Mouse (Mus musculus) intestine, embryonic 14.5 days (tissue): ENCODE measurements around the gene Plscr3. TPM values are rescaled to one million over a fixed set of nuclear protein-coding genes. Genes with fewer than 3 reads are reported as not detected.

ENCODE experiments used
- ATAC-seq: fragments of 200-750 bp; cut with Nextera tagmentation; replicated peaks from 2 replicates; pipeline ENCODE4 v1.8.0; 2017; ENCODE audit warnings: low read depth, moderate number of reproducible peaks, moderate TSS enrichment, moderate library complexity; ENCODE audit not compliant: low FRiP score, low TSS enrichment
- DNase-seq: peaks from one replicate; pipeline ENCODE4 v3.0.0-alpha.2; 2018; ENCODE audit warnings: low spot score
- H3K27ac ChIP-seq: fragments of 300-500 bp; sonication (generic); 2 replicates; pipeline ENCODE4 v1.5.1; 2014; ENCODE audit warnings: low read depth, mild to moderate bottlenecking, control low read depth
- H3K27me3 ChIP-seq: fragments of 300-500 bp; sonication (generic); replicated peaks from 2 replicates; pipeline ENCODE4 v1.6.1; 2014; ENCODE audit warnings: low read length, control low read depth; ENCODE audit not compliant: control insufficient read depth, insufficient read depth
- H3K36me3 ChIP-seq: fragments of 300-500 bp; sonication (generic); 2 replicates; pipeline ENCODE4 v1.6.1; 2014; ENCODE audit warnings: low read length, control low read depth; ENCODE audit not compliant: control insufficient read depth, insufficient read depth
- H3K4me1 ChIP-seq: fragments of 300-500 bp; sonication (generic); replicated peaks from 2 replicates; pipeline ENCODE4 v1.6.1; 2014; ENCODE audit warnings: low read length, control low read depth, mixed read lengths; ENCODE audit not compliant: control insufficient read depth, insufficient read depth
- H3K4me2 ChIP-seq: fragments of 300-500 bp; sonication (generic); 2 replicates; pipeline ENCODE4 v1.6.1; 2014; ENCODE audit warnings: low read length
- H3K4me3 ChIP-seq: fragments of 300-500 bp; sonication (generic); 2 replicates; pipeline ENCODE4 v1.5.1; 2014; ENCODE audit warnings: low read depth, low read length, control low read depth, mixed read lengths
- H3K9ac ChIP-seq: fragments of 300-500 bp; sonication (generic); 2 replicates; pipeline ENCODE4 v1.6.1; 2014; ENCODE audit warnings: mild to moderate bottlenecking, low read length
- H3K9me3 ChIP-seq: fragments of 300-500 bp; sonication (generic); 2 replicates; pipeline ENCODE4 v1.6.1; 2016; ENCODE audit warnings: low read length, control low read depth; ENCODE audit not compliant: control insufficient read depth
- WGBS: fragments of 180-500 bp; shearing (Covaris S2); extraction: QIAGEN DNeasy Blood & Tissue Kit; methylation state at CpG from one replicate; pipeline ENCODE4 v1.1.7; 2014; 5-methylcytosine and 5-hydroxymethylcytosine counted together
- polyA plus RNA-seq: library from polyadenylated mRNA; unstranded; fragments of >200 nt; fragmentation: Nextera tagmentation; extraction: Ambion mirVana; gene quantifications from 2 replicates; pipeline ENCODE4 v1.2.1, GENCODE M21; 2014

The Plscr3 gene
- polyA plus RNA-seq, 1 experiment from 2014 or later = 92.1 TPM

DNA sequence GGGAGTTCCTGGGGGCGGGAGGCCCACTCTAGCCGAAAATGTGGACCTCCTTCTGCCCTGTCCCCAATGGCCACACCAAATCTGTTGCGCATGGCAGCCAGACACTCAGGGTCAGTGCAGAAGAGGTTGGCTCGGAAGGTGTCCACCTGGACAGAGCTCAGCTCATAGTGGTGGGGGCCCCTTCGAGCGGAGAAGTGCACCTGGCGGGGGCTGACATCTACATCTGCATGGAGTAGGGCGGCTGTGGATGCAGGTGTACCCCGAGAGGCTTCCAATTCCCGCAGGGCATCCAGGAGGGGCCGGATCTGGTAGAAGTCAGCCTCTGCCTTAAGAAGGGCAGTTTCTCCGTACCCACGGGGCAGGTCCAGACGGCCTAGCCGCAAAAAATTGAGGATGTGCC is 33.5 kb downstream of the Plscr3 start:
- H3K36me3 ChIP-seq = no peaks in the 10 kb centered on the region
- peak overlapping the region; percentile 52 for H3K4me3 ChIP-seq
- DNase-seq (no peak), ATAC-seq (no peak)
- peak overlapping the region; percentile 69 for H3K4me2 ChIP-seq
- no peak overlapping the region for H3K27ac ChIP-seq
- 47% methylated on average over 15 of the region's 15 CpGs for WGBS
- no peaks in the 10 kb centered on the region for H3K27me3 ChIP-seq
- peak overlapping the region; percentile 55 for H3K9ac ChIP-seq
- peaks cover 28% of the 10 kb centered on the region for H3K4me1 ChIP-seq
- no peaks in the 10 kb centered on the region for H3K9me3 ChIP-seq

DNA sequence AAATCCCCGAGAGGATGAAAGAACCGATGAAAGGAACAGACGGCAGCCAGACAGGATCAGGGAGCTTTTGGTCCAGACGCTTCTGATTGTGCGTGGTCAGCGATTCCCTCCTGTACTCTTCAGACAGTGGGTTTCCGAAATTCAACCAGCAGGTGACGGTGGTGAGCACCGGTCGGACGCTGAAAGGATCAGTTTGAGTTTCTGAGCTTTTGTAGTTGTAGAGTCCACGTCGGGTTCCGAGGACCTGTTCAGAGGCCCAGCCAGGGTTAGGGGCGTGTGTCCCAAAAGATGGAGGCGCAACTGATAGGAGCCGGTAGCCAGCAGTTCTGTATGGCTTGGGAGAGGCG is 34.3 kb downstream of the Plscr3 start:
- Histone ChIP-seq H3K9ac (peak overlapping the region; percentile 55), H3K4me3 (peak overlapping the region; percentile 52), H3K4me1 (peaks cover 28% of the 10 kb centered on the region), H3K27ac (peak overlapping the region; percentile 88), H3K27me3 (no peaks in the 10 kb centered on the region), H3K4me2 (peak overlapping the region; percentile 69), H3K36me3 (no peaks in the 10 kb centered on the region), H3K9me3 (no peaks in the 10 kb centered on the region)
- ATAC-seq = peak; percentile 65
- WGBS = 1% methylated on average over 18 of the region's 18 CpGs
- DNase-seq = peak; percentile 86

DNA sequence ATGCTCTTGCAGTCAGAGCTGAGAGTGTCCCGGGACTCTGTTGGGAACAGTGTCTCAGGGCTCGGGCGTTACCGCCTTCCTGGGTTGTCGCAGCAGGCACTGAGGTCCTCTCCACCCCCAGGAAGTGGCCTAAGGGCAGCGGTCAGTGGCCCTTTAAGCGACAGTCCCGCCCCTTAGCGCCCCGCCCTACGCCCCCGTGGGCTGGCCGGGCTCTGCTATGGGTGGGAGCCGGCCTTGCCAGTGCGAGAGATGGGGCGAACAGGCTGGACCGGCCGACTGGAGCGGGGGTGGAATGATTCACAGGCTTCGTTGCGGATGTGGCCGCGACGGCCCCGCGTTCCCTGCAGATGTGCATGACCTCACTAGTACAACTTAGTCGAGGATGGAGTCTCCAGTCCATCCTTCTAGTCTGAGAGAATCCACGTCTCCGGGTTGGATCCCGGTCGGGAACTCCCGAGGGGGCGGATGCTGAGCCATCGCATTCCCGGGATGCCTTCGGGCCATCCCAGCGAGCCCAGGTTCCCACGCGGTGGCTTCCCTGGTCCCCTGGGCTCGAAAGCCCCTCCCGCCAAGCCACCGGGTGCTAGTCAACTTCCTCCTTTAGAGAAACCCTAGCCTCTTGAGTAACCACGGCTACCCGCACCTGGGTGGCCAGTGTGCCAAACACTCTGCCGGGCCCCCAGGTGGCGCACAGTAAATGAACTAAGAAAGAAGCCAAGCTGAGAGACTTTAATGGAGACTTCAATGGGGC is 34.9 kb downstream of the Plscr3 start, which contains the start of gene Kctd11:
Kctd11 (minus strand) TSS at position 554 of the 751 bp plus-strand sequence.
- ATAC-seq = peak; percentile 87

DNA sequence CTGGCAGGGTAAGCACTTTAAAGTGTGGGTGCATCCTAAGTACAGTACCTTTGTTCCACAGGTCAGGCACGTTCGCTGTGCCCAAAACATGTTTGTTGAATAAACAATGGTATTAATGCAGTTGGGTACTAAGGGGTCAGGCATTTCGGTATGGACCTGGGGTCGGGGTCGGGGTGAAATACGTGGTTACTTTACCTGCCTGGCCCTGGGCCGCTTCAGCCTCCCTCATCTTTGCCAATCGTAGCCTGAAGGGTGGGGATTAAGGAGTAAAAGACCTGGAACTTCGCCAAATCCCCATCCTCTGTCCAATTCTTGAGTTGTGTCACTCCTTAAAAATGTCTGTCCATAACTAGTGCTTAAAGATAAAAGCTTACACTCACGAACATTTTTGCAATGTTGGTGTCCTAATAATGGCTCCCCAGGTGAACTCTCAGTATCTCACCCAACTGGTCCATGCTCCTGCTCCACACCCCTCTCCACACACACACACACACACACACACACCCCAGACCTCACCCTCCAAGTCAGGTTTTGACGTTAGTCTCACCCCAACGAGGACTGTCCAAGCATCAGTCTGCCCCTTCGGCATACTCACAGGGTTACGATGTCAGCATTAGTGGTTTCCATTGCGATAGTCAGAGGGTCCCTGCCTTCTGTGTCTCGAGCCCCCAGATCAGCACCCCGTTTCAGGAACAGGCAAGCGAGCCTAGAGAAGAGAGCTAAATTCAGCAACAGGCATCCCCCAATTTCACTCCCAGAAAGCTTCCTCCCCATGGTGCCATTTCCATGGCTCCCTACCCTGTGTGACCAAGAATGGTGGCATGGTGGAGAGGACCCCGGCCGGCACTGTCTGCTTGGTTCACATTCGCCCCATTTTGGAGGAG is 35.9 kb downstream of the Plscr3 start:
- Histone ChIP-seq H3K27me3 (no peaks in the 10 kb centered on the region), H3K9ac (peak overlapping the region; percentile 55), H3K36me3 (no peaks in the 10 kb centered on the region), H3K4me2 (peak overlapping the region; percentile 69), H3K4me3 (peak overlapping the region; percentile 52), H3K27ac (peak overlapping the region; percentile 88), H3K9me3 (no peaks in the 10 kb centered on the region), H3K4me1 (peaks cover 20% of the 10 kb centered on the region)
- 57% methylated on average over 21 of the region's 21 CpGs for WGBS
- ATAC-seq = no peak; the same call in 1 of the 2 replicates
- no peak for DNase-seq

More for the DNA sequence above, 34.9 kb downstream of the Plscr3 start, which contains the start of gene Kctd11:
- H3K9me3 ChIP-seq = no peaks in the 10 kb centered on the region
- H3K27me3 ChIP-seq = no peaks in the 10 kb centered on the region
- peak within 1 kb of the TSS; percentile 69 for H3K4me2 ChIP-seq
- WGBS = under 1% methylated on average over 46 of the region's 46 CpGs
- peak; percentile 88 for DNase-seq
- H3K9ac ChIP-seq = peak within 1 kb of the TSS; percentile 55
- peaks cover 25% of the 10 kb centered on the region for H3K4me1 ChIP-seq
- H3K4me3 ChIP-seq = peak within 1 kb of the TSS; percentile 52
- H3K27ac ChIP-seq = peak within 1 kb of the TSS; percentile 88
- H3K36me3 ChIP-seq = no peaks in the 10 kb centered on the region

DNA sequence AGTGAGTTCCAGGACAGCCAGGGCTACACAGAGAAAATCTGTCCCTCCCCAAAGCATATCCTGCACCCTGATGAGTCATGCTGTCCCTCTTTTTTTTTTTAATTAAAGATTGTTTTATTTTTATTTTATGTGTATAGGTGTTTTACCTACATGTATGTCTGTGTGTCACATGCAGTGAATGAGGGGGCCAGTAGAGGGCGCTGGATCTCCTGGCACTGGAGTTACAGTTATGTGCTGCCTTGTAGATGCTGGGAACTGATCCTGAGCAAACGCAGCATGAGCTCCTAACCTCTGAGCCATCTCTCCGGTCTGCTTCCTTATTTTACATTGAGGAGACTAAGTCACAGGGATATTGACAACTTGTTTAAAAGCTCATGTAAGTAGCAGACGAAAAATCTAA is 36.9 kb downstream of the Plscr3 start:
- Histone ChIP-seq H3K4me2 (no peak overlapping the region), H3K4me1 (peaks cover 20% of the 10 kb centered on the region), H3K9ac (no peak overlapping the region), H3K27me3 (no peaks in the 10 kb centered on the region), H3K9me3 (no peaks in the 10 kb centered on the region), H3K27ac (no peak overlapping the region), H3K4me3 (no peak overlapping the region), H3K36me3 (no peaks in the 10 kb centered on the region)
- peak; percentile 67 for DNase-seq
- ATAC-seq = no peak
- WGBS = 68% methylated on average over 4 of the region's 4 CpGs

DNA sequence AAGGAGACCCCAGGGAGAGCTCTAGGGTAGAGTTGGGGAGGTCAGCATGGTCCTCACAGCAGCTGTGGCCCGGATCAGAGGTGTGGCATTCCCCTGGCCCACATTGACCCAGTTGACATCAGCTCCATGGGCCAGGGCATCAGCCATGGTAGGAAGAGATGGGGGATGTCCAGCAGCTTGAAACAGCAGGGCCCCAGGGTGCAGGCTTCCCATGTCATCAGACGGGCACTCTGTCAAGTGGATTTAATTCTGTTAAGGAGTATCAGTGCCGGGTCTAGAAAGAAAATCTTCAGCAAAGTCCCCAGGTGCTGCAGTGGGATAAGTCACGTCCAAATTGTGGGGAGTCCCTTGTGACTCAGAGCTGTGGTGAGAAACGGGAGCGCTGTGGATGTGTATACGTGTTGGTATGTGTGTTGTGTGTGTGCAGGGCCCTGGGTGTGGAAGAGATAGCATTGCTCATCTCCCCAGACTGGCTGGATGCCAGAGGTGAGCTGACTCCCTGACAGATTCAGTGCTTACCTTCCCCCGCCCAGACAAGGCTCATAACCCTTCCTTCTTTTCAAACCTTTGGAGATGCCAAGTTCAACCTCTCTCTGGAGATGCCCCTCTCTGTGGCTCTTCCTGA is 37.5 kb downstream of the Plscr3 start:
- H3K9ac ChIP-seq = no peak overlapping the region
- ATAC-seq (no peak), DNase-seq (no peak)
- WGBS = 84% methylated on average over 8 of the region's 8 CpGs
- H3K9me3 ChIP-seq = no peaks in the 10 kb centered on the region
- no peaks in the 10 kb centered on the region for H3K27me3 ChIP-seq
- peaks cover 20% of the 10 kb centered on the region for H3K4me1 ChIP-seq
- no peak overlapping the region for H3K27ac ChIP-seq
- no peak overlapping the region for H3K4me2 ChIP-seq
- no peak overlapping the region for H3K4me3 ChIP-seq
- no peaks in the 10 kb centered on the region for H3K36me3 ChIP-seq

DNA sequence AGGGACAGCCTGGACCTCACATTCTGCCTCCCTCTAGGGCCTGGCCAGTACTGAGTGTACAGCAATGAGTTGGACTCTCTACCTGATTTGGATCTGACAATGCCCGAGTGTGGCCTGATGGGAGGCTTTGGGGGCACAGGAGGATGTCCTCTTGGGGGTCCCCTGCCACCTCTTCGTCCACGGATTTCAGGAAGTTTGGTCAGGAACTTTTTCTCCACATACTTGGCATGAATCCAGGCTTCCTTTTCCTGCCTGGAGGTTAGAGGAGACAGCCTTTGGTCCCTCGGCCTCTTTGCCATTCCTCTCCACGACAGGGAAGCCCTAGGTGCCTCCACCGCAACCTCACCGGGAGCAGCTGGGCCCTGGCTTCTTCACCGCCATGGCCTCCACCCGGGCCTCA is 38.1 kb downstream of the Plscr3 start:
- WGBS = 73% methylated on average over 9 of the region's 9 CpGs
- no peaks in the 10 kb centered on the region for H3K36me3 ChIP-seq
- no peak overlapping the region for H3K27ac ChIP-seq
- ATAC-seq = no peak
- no peak for DNase-seq
- H3K4me1 ChIP-seq = peaks cover 16% of the 10 kb centered on the region
- no peaks in the 10 kb centered on the region for H3K27me3 ChIP-seq
- H3K9ac ChIP-seq = no peak overlapping the region
- H3K9me3 ChIP-seq = no peaks in the 10 kb centered on the region
- no peak overlapping the region for H3K4me3 ChIP-seq
- H3K4me2 ChIP-seq = no peak overlapping the region

DNA sequence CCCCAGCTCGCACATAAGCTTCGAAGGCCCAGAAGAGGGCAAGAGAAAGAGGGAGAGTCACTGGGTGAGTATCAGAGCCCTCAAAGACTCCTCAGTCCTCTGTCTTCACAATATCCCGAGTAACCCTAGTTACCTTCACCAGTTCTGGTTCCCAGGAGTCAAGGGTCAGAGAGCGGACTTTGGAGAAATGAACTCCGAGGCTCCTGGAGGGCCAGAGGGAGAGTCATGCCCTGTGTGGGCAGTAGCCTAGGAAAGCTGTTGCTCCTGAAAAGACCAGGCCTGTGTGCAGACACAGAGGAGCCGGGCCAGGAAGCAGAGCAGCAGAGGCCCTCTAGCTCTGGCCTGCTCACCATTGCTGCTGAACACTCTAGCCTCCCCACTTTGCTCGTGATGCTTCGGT is 38.5 kb downstream of the Plscr3 start:
- no peaks in the 10 kb centered on the region for H3K9me3 ChIP-seq
- H3K36me3 ChIP-seq = no peaks in the 10 kb centered on the region
- ATAC-seq = no peak
- H3K9ac ChIP-seq = no peak overlapping the region
- peaks cover 12% of the 10 kb centered on the region for H3K4me1 ChIP-seq
- H3K4me2 ChIP-seq = no peak overlapping the region
- H3K27ac ChIP-seq = no peak overlapping the region
- DNase-seq = no peak
- WGBS = 72% methylated on average over 8 of the region's 8 CpGs
- H3K27me3 ChIP-seq = no peaks in the 10 kb centered on the region
- H3K4me3 ChIP-seq = no peak overlapping the region
